In the genomic region with DNA sequence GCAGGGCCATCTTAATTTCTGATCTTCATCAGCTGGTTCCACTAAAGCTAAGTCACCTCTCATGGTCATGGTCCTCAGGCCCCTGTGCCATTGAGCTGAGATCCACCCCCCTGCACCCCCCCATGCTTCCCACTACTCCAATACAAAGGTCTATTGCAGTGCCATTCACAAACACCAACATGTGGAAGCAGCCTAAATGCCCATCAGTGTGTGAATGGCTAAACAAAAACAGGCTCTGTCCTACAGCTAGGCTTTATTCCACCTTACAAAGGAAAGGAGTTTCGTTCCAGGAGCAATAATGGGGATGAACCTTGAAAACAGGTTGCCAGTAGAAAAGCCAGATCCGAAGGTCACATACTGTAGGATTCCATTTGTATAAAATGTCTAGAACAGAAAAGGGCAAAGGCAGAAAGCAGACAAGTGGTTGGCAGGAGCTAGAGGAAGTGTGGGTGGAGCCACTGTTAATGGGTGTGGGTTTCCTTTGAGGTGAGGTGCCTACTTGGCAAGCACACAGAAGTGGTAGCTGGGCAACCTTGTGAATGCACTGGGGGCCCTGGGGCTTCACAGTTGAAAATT, we compare ENCODE assay signal across 18 mouse cellular contexts.
DNase-seq lines count a peak whose midpoint lies in the region; ATAC-seq and TF ChIP-seq lines count a peak whose summit lies in the region.
"Had no signal": no experiment of that assay in that cellular context is flagged by ENCODE, and none has a peak within 500 bp of the region (broad histone marks: within the 10 kb centered on the region; RNA-seq: fewer than 3 reads in every experiment).

No protein-coding gene starts in this region.

- H3K36me3 ChIP-seq in forebrain, embryonic 15.5 days: no peaks in the 10 kb centered on the region
- H3K36me3 ChIP-seq in forebrain, embryonic 12.5 days (replicated peaks): no peaks in the 10 kb centered on the region
- H3K36me3 ChIP-seq in hindbrain, embryonic 16.5 days (ENCODE audit: control insufficient read depth, insufficient read depth, low read length): no peaks in the 10 kb centered on the region
- H3K36me3 ChIP-seq in hindbrain, postnatal 0 days (ENCODE audit: insufficient read depth, low read length): no peaks in the 10 kb centered on the region
- H3K36me3 ChIP-seq in neural tube, embryonic 13.5 days: no peaks in the 10 kb centered on the region
- no peaks in the 10 kb centered on the region for H3K36me3 ChIP-seq in neural tube, embryonic 15.5 days
- H3K36me3 ChIP-seq: embryonic facial prominence, embryonic 13.5 days; heart, embryonic 13.5 days had no signal

- H3K9me3 ChIP-seq in forebrain, embryonic 15.5 days: no peaks in the 10 kb centered on the region
- H3K9me3 ChIP-seq in forebrain, embryonic 12.5 days: no peaks in the 10 kb centered on the region; the same call in 1 of the 2 replicates
- H3K9me3 ChIP-seq in hindbrain, embryonic 16.5 days (ENCODE audit: control insufficient read depth, low read length): no peaks in the 10 kb centered on the region
- no peaks in the 10 kb centered on the region for H3K9me3 ChIP-seq in hindbrain, postnatal 0 days (ENCODE audit: low read length)
- H3K9me3 ChIP-seq in neural tube, embryonic 13.5 days: no peaks in the 10 kb centered on the region
- H3K9me3 ChIP-seq in neural tube, embryonic 15.5 days (replicated peaks): no peaks in the 10 kb centered on the region
- H3K9me3 ChIP-seq: embryonic facial prominence, embryonic 13.5 days; heart, embryonic 13.5 days had no signal

- no peak for DNase-seq in hindbrain, postnatal 0 days (ENCODE audit: low spot score)
- no peak for DNase-seq in neural tube, embryonic 10.5 days (ENCODE audit: extremely low spot score, low spot score)
- no peak for DNase-seq in kidney, adult 18-20 months
- DNase-seq: adrenal gland, postnatal 10 days; cerebellum, adult 18-20 months; cerebellum, adult 9-11 months; gastrocnemius, adult 2 months; gastrocnemius, postnatal 25 days; heart, postnatal 4 days; kidney, adult 9 months had no signal

- 13% methylated on average over 2 of the region's 2 CpGs for WGBS in forebrain, embryonic 15.5 days
- 27% methylated on average over 2 of the region's 2 CpGs for WGBS in forebrain, embryonic 12.5 days
- WGBS in hindbrain, embryonic 16.5 days: 55% methylated on average over 2 of the region's 2 CpGs
- 68% methylated on average over 2 of the region's 2 CpGs for WGBS in hindbrain, postnatal 0 days
- WGBS in neural tube, embryonic 13.5 days: 50% methylated on average over 2 of the region's 2 CpGs
- 42% methylated on average over 2 of the region's 2 CpGs for WGBS in neural tube, embryonic 15.5 days

- no peak overlapping the region for H3K27ac ChIP-seq in forebrain, embryonic 15.5 days (replicated peaks)
- H3K27ac ChIP-seq in forebrain, embryonic 12.5 days: no peak overlapping the region
- no peak overlapping the region for H3K27ac ChIP-seq in hindbrain, embryonic 16.5 days (ENCODE audit: low read depth, low read length)
- no peak overlapping the region for H3K27ac ChIP-seq in hindbrain, postnatal 0 days
- H3K27ac ChIP-seq in neural tube, embryonic 13.5 days (replicated peaks): 0 out of 2 replicates have a peak overlapping the region, but pooled peaks have one; percentile 9
- peak overlapping the region; percentile 56 for H3K27ac ChIP-seq in neural tube, embryonic 15.5 days (replicated peaks)
- H3K27ac ChIP-seq: embryonic facial prominence, embryonic 13.5 days; gastrocnemius, adult 2 months; heart, embryonic 13.5 days had no signal

- no peak for TF ChIP-seq CTCF in hindbrain, postnatal 0 days (IDR thresholded peaks at IDR 0.05; ENCODE audit: low read depth)

- peak; percentile 23; the same call in 1 of the 2 replicates for ATAC-seq in forebrain, embryonic 15.5 days (replicated peaks)
- no peak for ATAC-seq in forebrain, embryonic 12.5 days (ENCODE audit: low FRiP score)
- peak; percentile 56 for ATAC-seq in hindbrain, embryonic 16.5 days
- no peak for ATAC-seq in hindbrain, postnatal 0 days
- ATAC-seq in neural tube, embryonic 13.5 days (ENCODE audit: low read depth): no peak
- no peak; the same call in 1 of the 2 replicates for ATAC-seq in neural tube, embryonic 15.5 days (ENCODE audit: low FRiP score)
- ATAC-seq: intestine, postnatal 0 days had no signal

- H3K4me3 ChIP-seq in forebrain, embryonic 15.5 days: no peak overlapping the region
- H3K4me3 ChIP-seq in forebrain, embryonic 12.5 days (replicated peaks): no peak overlapping the region
- H3K4me3 ChIP-seq in hindbrain, embryonic 16.5 days (ENCODE audit: low read length): no peak overlapping the region
- H3K4me3 ChIP-seq in hindbrain, postnatal 0 days (ENCODE audit: low read length): no peak overlapping the region
- no peak overlapping the region for H3K4me3 ChIP-seq in neural tube, embryonic 13.5 days
- H3K4me3 ChIP-seq in neural tube, embryonic 15.5 days (replicated peaks): no peak overlapping the region
- H3K4me3 ChIP-seq: embryonic facial prominence, embryonic 13.5 days; gastrocnemius, adult 2 months; heart, embryonic 13.5 days had no signal

- peaks cover 5% of the 10 kb centered on the region; the same call in 1 of the 2 replicates for H3K27me3 ChIP-seq in forebrain, embryonic 15.5 days
- peaks cover 7% of the 10 kb centered on the region; the same call in 1 of the 2 replicates for H3K27me3 ChIP-seq in forebrain, embryonic 12.5 days
- H3K27me3 ChIP-seq in hindbrain, embryonic 16.5 days (replicated peaks; ENCODE audit: control insufficient read depth, insufficient read depth, low read length): no peaks in the 10 kb centered on the region
- H3K27me3 ChIP-seq in hindbrain, postnatal 0 days (ENCODE audit: insufficient read depth, low read length): no peaks in the 10 kb centered on the region
- no peaks in the 10 kb centered on the region for H3K27me3 ChIP-seq in neural tube, embryonic 13.5 days
- H3K27me3 ChIP-seq in neural tube, embryonic 15.5 days (replicated peaks): no peaks in the 10 kb centered on the region
- H3K27me3 ChIP-seq: embryonic facial prominence, embryonic 13.5 days; heart, embryonic 13.5 days had no signal

- H3K4me1 ChIP-seq in forebrain, embryonic 15.5 days: peaks cover 22% of the 10 kb centered on the region
- peaks cover 21% of the 10 kb centered on the region for H3K4me1 ChIP-seq in forebrain, embryonic 12.5 days
- peaks cover 5% of the 10 kb centered on the region for H3K4me1 ChIP-seq in hindbrain, embryonic 16.5 days (ENCODE audit: control insufficient read depth, insufficient read depth, low read depth, low read length)
- peaks cover 17% of the 10 kb centered on the region; the same call in 1 of the 2 replicates for H3K4me1 ChIP-seq in hindbrain, postnatal 0 days (ENCODE audit: insufficient read depth, low read length)
- H3K4me1 ChIP-seq in neural tube, embryonic 13.5 days (replicated peaks): peaks cover 10% of the 10 kb centered on the region
- peaks cover 17% of the 10 kb centered on the region; the same call in 1 of the 2 replicates for H3K4me1 ChIP-seq in neural tube, embryonic 15.5 days
- H3K4me1 ChIP-seq: embryonic facial prominence, embryonic 13.5 days; heart, embryonic 13.5 days had no signal

- H3K9ac ChIP-seq in forebrain, embryonic 15.5 days (replicated peaks): no peak overlapping the region
- H3K9ac ChIP-seq in forebrain, embryonic 12.5 days: no peak overlapping the region
- H3K9ac ChIP-seq in hindbrain, embryonic 16.5 days (ENCODE audit: low read depth, low read length): no peak overlapping the region
- H3K9ac ChIP-seq in hindbrain, postnatal 0 days (replicated peaks; ENCODE audit: low read length): no peak overlapping the region
- no peak overlapping the region for H3K9ac ChIP-seq in neural tube, embryonic 13.5 days
- no peak overlapping the region for H3K9ac ChIP-seq in neural tube, embryonic 15.5 days (replicated peaks)
- H3K9ac ChIP-seq: embryonic facial prominence, embryonic 13.5 days; heart, embryonic 13.5 days had no signal

- H3K4me2 ChIP-seq in forebrain, embryonic 15.5 days (replicated peaks): no peak overlapping the region
- no peak overlapping the region for H3K4me2 ChIP-seq in forebrain, embryonic 12.5 days
- H3K4me2 ChIP-seq in hindbrain, embryonic 16.5 days (ENCODE audit: low read length): no peak overlapping the region
- H3K4me2 ChIP-seq in hindbrain, postnatal 0 days (ENCODE audit: low read depth, low read length): no peak overlapping the region
- no peak overlapping the region for H3K4me2 ChIP-seq in neural tube, embryonic 13.5 days
- no peak overlapping the region for H3K4me2 ChIP-seq in neural tube, embryonic 15.5 days
- H3K4me2 ChIP-seq: embryonic facial prominence, embryonic 13.5 days; heart, embryonic 13.5 days had no signal

Comparison
In these comparisons a context has a peak if more than half of its experiments do, and no peak if none do; other contexts are left out.
1. ATAC-seq: peak in forebrain, embryonic 15.5 days (single experiment) and hindbrain, embryonic 16.5 days (single experiment); none in forebrain, embryonic 12.5 days (single experiment), hindbrain, postnatal 0 days (single experiment), neural tube, embryonic 13.5 days (single experiment) and neural tube, embryonic 15.5 days (single experiment).
2. H3K27ac ChIP-seq: peak in neural tube, embryonic 13.5 days (single experiment) and neural tube, embryonic 15.5 days (single experiment); none in forebrain, embryonic 15.5 days (single experiment), forebrain, embryonic 12.5 days (single experiment), hindbrain, embryonic 16.5 days (single experiment) and hindbrain, postnatal 0 days (single experiment).